In genomic region chr11:69045531-69046394, GRCm38 (mm10) we compare ENCODE assay signal across 7 mouse cellular contexts. TPM values are rescaled to one million over a fixed set of nuclear protein-coding genes. Genes with fewer than 3 reads are reported as not detected.
DNase-seq lines count a peak whose midpoint lies in the region; ATAC-seq lines count a peak whose summit lies in the region.

Gene Aurkb (plus strand): TSS chr11:69045647.

- no peaks in the 10 kb centered on the region for H3K36me3 ChIP-seq in hindbrain, embryonic 16.5 days (ENCODE audit: control insufficient read depth, insufficient read depth, low read length)
- H3K36me3 ChIP-seq in midbrain, embryonic 10.5 days, result peaks cover 37% of the 10 kb centered on the region

- intact Hi-C loops in left cerebral cortex, postnatal 4 days (cut with DNase I), result no loop called here

- WGBS in hindbrain, embryonic 16.5 days, result under 1% methylated on average over 54 of the region's 54 CpGs
- 1% methylated on average over 54 of the region's 54 CpGs for WGBS in midbrain, embryonic 10.5 days

- H3K9ac ChIP-seq in hindbrain, embryonic 16.5 days (ENCODE audit: low read depth, low read length), result peak within 1 kb of the TSS; percentile 50

- H3K4me2 ChIP-seq in hindbrain, embryonic 16.5 days (ENCODE audit: low read length), result peak within 1 kb of the TSS; percentile 91

- H3K4me3 ChIP-seq in hindbrain, embryonic 16.5 days (ENCODE audit: low read length), result peak within 1 kb of the TSS; percentile 56
- H3K4me3 ChIP-seq in midbrain, embryonic 10.5 days, result peak within 1 kb of the TSS; percentile 96

- H3K27ac ChIP-seq in hindbrain, embryonic 16.5 days (ENCODE audit: low read depth, low read length), result no peak within 1 kb of the TSS
- peak within 1 kb of the TSS; percentile 96 for H3K27ac ChIP-seq in midbrain, embryonic 10.5 days (replicated peaks)

- no peaks in the 10 kb centered on the region for H3K9me3 ChIP-seq in hindbrain, embryonic 16.5 days (ENCODE audit: control insufficient read depth, low read length)
- no peaks in the 10 kb centered on the region for H3K9me3 ChIP-seq in midbrain, embryonic 10.5 days (replicated peaks)

- H3K4me1 ChIP-seq in hindbrain, embryonic 16.5 days (ENCODE audit: control insufficient read depth, insufficient read depth, low read depth, low read length), result peaks cover 8% of the 10 kb centered on the region
- H3K4me1 ChIP-seq in midbrain, embryonic 10.5 days, result peaks cover 38% of the 10 kb centered on the region

- DNase-seq in adrenal gland, adult (ENCODE audit: inconsistent age in 2 of 2, low spot score in 1 of 2), result peak; percentile 81 to 94
- DNase-seq in cerebellum, postnatal 36 days, result peak; percentile 70 to 76
- peak; percentile 79 for DNase-seq in gastrocnemius, adult 18-20 months (ENCODE audit: low spot score)
- peak; percentile 92 for DNase-seq in left cerebral cortex, postnatal 4 days
- peak; percentile 90 for DNase-seq in midbrain, embryonic 10.5 days (ENCODE audit: low spot score)
- peak; percentile 75 for DNase-seq in skeletal muscle tissue, adult 2 months (ENCODE audit: low read depth, low spot score)

- H3K27me3 ChIP-seq in hindbrain, embryonic 16.5 days (replicated peaks; ENCODE audit: control insufficient read depth, insufficient read depth, low read length), result no peaks in the 10 kb centered on the region
- no peaks in the 10 kb centered on the region for H3K27me3 ChIP-seq in midbrain, embryonic 10.5 days (ENCODE audit: low read depth, poor library complexity, severe bottlenecking)

- peak; percentile 76 for ATAC-seq in hindbrain, embryonic 16.5 days

RNA-seq across cellular contexts. Expression of gene Aurkb, which starts in this region (rescaled TPM):
- not detected for total RNA-seq in gastrocnemius, adult 18-20 months (2021)
- polyA plus RNA-seq in hindbrain, embryonic 16.5 days (2015; fragmentation: Nextera tagmentation; extraction: Ambion mirVana), result 26.9 and 32.2 TPM in 2 replicates
- total RNA-seq in left cerebral cortex, postnatal 4 days (2021), result 1 to 10 TPM; 8.2 to 10.0 TPM
- 218 and 239 TPM in 2 replicates for polyA plus RNA-seq in midbrain, embryonic 10.5 days (2016; fragmentation: Nextera tagmentation; extraction: Ambion mirVana)

Comparison
In these comparisons a context has a peak if more than half of its experiments do, and no peak if none do; other contexts are left out.
1. RNA of gene Aurkb (total RNA-seq): 8.2 to 10.0 TPM in left cerebral cortex, postnatal 4 days; not detected in gastrocnemius, adult 18-20 months; every median in the first group is over 4 times any median in the second.
2. Peak in DNase-seq in gastrocnemius, adult 18-20 months; RNA of the gene not detected or under 1 TPM.
3. Peak in every context shown above with its lines, with median percentiles within 50 percentile points of each other: DNase-seq.